Mouse (Mus musculus) retina, postnatal 1 day (tissue): Measurements from ENCODE around the gene Gnas.
"Not testable (repeated sequence)": the region's sequence is repeated elsewhere in the genome, so short reads cannot be mapped to it uniquely, and the experiment has no call there.

Experiments used
- DNase-seq: peaks from one replicate; pipeline ENCODE4 v3.0.0-alpha.2; 2012

The Gnas gene

DNA sequence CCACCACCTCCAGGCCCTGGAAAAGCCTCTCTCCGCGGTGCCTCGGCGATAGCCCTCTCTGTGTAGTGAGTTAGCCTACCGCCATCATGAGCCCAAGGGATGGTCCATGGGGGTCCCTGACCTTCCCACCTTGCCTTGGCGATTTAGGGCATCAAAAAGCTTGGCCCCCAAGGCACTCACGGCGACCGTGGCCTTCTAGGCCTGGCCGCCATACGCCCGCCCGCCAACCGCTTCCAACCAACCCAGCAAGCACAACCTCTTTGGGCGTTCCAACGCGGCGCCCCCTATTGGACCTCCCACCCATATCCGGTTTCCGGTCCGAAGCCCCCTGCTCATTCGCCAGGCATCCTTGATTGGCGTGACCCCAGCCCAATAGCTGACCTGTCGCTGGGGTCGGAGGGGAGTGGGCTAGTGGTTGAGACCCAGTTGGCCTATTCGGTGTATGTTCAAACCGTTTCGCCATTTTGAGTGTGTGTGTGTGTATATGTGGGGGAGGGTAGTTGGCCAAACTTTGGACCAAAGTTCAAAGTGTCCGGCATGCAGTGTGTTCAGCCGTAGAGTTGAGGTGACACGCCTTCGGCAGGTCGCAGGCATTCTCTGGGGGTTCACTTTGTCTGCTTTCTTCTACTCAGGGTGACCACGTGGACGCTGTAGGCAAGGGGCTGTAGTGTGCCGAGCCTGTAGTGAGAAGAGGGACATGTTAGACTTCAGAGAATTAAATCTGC, 11.2 kb downstream of the Gnas start:
- DNase-seq, result peak; percentile 97

DNA sequence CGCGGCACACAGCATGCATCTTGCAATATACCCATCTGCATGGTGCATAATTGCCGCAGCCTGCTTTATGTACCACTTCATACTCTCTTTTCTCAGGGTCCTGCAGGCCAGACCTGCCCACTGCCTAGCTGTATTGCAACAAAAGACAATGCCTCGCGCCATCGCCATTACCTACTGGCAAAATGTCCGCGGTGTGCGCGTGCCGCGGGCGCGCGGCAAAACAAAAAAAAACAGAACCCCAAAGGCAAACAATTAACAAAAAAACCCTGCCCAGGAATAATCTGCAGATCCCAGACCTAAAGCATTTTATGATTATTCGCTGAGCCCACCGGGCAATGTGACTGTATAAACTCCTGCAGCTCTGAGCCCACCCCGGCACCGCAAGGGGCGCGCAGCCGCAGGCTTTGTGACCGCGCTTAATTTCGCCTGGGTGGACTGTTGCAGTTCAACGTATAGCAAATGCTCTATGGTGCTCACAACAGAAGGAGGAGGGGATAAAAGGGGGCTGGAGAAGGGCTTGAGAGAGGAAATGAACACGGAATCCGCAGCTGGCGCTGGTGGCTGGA, 11.9 kb downstream of the Gnas start:
- DNase-seq, result peak; percentile 40

DNA sequence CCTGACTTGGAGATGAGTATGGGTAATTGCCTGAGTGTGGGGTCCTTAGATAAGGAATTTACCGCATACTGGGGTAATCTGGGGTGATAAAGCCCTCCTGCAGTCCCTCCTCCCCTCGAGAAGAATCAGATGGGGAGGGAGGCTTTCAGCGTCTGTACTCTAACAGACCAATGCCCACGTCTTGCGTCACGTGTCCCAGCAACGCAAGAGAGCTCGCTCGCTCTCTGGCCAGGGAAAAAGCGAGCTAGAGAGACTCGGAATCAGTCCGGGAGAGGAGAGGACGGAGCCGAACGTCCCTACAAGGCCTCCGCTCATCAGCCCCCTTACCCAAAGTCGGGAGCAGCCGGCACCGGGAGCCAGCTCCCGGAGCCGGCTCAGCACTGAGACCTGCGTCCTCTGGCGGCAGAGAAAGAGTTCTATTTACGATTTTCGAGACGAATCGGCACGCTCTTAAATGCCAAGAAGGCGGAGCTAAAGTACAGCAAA, 13.0 kb downstream of the Gnas start:
- peak; percentile 58 for DNase-seq

DNA sequence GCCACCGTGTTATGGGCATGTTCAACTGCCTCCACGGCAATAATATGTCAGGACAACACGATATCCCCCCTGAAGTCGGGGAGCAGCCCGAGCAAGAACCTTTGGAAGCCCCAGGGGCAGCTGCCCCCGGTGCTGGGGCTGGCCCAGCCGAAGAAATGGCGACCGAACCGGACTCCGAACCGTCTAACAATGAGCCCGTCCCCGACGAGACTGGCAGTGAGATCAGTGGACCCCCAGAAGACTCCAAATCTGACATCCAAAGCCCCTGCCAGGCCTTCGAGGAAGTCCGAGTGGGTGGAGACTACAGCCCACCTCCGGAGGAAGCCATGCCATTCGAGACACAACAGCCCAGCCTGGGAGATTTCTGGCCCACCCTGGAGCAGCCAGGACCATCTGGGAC, 13.7 kb downstream of the Gnas start:
- no peak for DNase-seq

DNA sequence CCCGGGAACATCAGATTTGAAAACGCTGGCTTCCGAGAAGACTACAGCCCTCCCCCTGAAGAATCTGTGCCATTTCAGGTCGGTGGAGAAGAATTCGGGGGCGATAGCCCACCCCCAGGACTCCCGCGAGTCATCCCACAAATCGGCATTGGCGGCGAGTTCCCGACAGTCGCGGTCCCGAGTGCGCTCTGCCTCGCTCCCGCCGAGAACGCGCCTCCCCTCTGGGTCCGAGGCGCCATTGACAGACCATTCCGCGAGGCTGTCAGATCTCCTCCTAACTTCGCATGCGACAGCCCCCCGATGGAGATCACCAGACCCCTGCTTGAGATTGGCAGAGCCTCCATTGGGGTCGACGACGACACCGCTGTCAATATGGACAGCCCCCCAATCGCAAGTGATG, 14.4 kb downstream of the Gnas start:
- DNase-seq, result no peak

DNA sequence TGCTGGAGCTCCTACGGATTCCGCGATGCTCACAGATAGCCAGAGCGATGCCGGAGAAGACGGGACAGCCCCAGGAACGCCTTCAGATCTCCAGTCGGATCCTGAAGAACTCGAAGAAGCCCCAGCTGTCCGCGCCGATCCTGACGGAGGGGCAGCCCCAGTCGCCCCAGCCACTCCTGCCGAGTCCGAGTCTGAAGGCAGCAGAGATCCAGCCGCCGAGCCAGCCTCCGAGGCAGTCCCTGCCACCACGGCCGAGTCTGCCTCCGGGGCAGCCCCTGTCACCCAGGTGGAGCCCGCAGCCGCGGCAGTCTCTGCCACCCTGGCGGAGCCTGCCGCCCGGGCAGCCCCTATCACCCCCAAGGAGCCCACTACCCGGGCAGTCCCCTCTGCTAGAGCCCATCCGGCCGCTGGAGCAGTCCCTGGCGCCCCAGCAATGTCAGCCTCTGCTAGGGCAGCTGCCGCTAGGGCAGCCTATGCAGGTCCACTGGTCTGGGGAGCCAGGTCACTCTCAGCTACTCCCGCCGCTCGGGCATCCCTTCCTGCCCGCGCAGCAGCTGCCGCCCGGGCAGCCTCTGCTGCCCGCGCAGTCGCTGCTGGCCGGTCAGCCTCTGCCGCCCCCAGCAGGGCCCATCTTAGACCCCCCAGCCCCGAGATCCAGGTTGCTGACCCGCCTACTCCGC, 15.1 kb downstream of the Gnas start:
- no peak for DNase-seq

DNA sequence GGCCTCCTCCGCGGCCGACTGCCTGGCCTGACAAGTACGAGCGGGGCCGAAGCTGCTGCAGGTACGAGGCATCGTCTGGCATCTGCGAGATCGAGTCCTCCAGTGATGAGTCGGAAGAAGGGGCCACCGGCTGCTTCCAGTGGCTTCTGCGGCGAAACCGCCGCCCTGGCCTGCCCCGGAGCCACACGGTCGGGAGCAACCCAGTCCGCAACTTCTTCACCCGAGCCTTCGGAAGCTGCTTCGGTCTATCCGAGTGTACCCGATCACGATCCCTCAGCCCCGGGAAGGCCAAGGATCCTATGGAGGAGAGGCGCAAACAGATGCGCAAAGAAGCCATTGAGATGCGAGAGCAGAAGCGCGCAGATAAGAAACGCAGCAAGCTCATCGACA, 15.6 kb downstream of the Gnas start:
- DNase-seq, result no peak

DNA sequence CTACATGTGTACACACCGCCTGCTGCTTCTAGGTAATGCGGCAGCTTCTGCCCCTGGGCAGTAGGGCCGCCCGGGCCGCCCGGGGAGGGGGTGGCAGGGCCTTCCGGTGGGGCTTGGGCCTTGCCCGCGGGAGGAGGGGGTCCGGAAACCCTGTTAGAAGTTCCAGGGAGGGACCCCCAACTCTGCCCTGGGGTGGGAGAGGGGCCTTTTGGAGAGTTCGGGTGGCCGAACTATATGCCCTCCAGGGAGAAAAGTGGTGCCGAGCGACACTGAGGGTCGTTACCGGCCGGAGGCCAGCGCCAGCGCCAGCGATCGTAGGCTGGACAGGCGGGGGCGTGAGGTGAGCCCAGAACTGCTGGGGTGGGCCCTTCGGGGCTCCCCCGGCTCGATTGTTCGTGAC, 16.1 kb downstream of the Gnas start:
- DNase-seq, result no peak

DNA sequence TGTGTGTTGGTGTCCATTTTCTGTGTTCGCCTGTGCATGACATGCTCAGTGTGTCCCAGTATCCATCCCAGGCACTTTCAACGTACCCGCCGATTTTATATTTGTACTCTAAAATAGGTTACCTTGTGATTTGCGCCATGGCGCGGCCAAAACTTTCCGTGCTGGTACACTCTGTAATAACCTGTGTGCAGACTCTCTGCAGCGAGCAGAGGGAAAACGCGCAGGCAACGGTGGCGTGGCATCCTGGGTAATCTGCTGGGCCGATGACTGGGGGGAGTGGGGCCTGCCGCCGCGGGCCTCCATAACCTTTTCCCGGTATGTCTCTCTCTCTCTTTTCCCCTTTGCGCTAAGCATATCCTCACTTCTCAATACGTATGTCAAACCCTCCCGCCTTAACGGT, 16.5 kb downstream of the Gnas start:
- no peak for DNase-seq

DNA sequence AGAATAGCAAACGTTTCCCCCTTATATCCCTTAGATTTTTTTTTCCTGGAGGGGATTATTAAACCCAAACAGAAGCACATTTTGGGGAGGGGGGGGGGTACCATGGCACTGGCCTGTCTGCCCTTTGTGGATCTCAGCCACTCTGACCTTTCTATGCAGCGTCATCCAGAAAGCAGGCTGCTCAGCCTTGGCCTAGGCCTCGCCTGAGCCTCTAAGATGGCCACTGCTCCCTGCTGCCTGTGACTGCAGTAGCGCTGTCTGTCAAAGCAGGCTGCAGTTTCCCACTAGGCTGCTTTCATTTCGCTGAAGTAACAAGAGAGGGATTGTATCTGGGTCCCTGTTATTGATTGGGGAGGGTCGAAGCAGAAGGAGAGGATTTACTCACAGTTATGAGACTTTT, 18.4 kb downstream of the Gnas start:
- peak; percentile 39 for DNase-seq

DNA sequence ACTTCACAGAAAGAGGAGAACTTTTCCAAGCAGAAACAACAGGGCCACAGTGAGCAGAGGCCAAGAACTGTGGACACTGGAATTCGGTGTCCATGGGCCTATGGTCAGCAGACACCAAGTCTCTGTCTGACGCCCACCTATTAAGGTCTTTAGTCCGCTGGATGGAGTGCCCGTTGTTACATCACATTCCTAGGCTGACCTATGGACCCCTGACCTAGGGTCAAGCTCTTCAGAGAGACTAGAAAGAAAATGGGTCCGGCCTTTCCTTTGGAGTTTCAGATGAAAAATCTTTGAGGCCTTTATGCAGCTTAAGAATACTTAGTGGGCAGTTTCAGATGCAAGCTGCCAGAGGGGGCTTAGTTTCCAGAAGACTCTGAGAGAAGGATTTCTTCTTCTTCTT, 21.5 kb downstream of the Gnas start:
- DNase-seq, result no peak

DNA sequence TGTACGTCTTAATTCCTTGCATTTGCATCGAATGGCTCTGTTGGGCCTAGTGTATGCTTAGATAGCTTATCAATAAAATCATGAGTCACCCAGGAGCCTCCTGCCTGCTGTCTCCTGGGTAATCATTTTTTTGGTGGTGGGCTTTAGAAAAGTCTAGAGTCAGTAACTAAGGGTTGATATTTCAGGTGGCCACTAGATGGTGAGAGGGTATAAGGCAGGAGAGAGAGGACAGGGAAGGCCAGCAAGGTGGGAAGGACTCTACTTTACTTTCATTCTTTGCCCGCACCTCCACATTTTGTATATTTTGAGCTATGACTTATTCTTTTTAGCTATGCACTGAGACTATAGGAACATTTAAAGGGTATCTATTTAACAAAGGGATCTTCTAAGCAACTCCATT, 23.8 kb downstream of the Gnas start:
- DNase-seq, result no peak

DNA sequence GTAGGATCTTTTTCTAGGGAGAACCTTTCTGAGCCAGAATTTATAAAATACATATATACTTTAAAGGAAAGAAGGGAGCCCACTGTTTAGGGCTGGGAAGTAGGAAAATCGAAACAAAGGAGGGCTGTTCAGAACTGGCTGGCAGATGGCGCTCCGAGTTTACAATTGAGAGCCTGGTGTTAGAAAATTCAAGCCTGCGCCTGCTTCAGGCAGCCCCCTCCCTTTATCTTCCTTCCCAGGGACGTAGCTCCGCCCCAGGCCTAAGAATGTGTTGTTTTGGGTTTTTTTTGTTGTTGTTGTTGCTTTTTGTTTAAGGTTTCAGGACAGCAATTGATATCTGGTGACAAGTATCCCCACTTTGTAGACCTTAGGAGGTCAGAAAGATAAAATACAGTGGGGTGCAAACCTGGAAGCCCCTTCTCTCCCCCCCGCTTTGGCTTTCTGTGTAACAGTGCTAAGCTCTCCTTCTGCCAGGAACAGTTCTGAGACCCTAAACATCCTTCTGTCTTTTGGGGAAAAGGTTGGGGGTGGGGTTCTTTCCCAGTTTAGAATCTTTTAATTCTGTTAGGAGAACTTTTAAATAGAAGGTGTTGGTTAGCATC, 26.9 kb downstream of the Gnas start:
- peak; percentile 75 for DNase-seq

DNA sequence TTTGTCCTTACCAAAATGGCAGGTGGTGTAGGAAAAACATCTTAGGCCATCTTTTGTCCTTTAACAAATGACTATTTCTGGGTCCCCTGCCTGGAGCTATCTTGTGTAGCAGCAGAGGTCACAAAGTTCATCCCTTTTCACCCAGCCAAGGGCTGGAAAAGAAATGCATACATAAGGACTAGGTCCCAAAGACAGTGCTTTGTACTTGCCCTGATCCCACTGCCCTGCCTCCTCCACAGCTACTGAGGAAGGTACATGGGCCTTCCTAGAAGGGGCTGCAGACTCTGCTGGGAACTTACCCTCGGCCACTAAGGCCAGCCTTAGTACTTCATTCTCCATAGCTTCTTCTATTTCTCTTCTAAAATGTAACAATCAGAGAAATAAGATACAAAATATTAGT, 27.5 kb downstream of the Gnas start:
- DNase-seq, result no peak

DNA sequence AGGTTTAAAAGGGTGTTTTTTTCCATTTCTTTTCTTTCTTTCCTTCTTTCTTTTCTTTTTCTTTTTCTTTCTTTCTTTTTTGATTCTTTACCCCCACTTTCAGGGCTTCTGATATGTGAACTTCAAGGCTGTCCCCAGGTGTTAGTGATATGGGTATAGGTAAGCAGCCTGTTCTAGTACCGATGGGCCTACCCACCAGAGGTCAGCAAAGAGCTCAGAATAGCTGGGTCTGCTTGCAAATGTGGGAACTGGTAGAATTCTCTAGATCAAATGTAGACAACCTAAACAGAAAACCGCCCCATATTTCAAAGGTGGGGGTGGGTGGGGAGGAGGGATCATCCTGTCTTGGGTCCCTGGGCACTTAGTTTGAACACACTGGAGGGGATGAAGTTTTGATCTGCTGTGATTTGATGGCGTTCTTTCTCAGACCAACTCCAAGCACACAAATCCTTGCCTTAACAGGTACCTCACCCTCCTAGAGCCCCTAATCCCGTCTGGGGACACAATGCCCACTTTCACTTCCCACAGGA, 28.1 kb downstream of the Gnas start:
- DNase-seq, result peak; percentile 77

DNA sequence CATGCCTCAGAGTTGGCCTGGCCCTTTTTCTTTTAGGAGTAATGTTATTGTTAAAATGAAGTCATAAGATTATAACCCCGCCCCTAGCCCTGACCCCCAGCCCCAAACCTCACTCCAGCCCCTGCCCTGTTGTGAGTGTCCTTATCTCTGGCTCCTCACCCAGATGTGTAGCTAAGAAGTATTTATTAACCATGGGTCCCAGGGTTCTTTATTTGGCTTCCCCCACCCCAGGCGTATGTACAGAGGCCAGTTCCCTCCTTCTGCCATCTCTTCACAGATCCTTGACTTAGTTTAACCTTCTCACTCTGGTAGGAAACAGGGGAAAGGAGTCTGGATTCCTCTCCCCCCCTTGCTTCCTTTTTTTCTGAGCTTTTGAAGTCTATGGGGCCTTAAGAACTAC, 28.5 kb downstream of the Gnas start:
- no peak for DNase-seq

DNA sequence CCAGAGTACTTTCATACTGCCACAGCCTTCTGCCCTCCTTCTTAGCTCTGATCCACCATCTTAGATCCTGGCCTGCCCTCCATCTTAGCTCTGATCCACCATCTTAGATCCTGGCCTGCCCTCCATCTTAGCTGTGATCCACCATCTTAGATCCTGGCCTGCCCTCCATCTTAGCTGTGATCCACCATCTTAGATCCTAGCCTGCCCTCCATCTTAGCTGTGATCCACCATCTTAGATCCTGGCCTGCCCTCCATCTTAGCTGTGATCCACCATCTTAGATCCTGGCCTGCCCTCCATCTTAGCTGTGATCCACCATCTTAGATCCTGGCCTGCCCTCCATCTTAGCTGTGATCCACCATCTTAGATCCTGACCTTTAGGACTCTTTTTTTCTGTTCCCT, 31.3 kb downstream of the Gnas start:
- DNase-seq, result not testable (repeated sequence)

DNA sequence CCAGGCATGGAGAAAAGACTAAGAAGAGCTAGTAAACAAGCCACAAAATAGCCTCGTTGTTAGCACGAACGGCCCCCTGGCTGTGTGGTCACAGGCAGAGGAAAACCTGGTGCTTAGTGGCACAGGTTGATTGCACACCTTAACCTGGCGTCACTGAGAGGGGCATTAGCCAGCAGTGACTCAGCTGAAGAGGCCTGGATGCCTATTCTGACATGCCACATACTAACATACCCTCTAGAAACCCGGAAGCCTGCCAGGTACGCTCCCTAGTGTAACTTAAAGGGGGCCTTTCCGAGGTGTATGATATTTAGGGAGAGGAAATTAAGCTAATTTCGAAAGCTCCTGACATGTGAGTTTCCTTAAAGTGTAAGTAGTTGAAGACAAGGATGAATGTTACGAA, 32.5 kb downstream of the Gnas start:
- DNase-seq, result no peak

DNA sequence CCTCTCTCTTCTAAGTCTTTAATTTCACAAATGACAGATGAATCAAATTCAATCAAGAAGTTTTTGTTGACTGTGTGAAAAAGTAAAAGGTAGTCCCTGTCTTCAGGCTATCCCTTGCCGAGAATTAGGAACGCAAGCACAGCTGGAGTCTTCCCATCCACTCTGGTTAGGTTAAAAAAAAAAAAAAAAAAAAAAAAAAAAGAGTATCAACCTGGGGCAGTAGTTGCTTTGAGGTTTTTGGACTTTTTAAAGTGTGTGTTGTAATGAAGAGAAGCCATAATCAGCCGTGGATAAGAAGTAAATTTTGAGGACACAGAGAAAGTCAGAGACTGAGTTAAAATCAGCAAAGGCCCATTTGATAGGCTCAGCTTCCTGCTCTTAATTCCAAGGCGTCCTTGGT, 41.9 kb downstream of the Gnas start:
- no peak for DNase-seq

DNA sequence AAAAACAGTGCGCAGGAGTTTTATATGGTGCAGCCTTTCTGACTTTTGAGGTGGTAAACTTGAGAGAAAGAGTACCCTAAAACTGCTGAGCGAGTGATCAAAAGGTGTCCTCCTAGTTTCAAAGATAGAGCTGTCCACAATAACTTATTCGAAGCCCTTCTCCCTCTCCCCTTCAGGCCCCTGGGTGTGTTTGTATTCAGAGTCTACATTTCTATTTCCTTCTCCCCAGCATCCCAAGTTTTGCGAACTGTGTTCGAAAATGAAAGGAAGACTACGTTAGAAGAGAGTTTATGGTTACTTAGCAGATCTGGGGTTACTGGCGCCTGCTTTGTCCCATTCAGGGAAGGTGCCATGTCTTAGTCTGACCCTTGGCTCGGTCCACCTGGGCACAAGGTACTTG, 42.4 kb downstream of the Gnas start:
- DNase-seq, result no peak

DNA sequence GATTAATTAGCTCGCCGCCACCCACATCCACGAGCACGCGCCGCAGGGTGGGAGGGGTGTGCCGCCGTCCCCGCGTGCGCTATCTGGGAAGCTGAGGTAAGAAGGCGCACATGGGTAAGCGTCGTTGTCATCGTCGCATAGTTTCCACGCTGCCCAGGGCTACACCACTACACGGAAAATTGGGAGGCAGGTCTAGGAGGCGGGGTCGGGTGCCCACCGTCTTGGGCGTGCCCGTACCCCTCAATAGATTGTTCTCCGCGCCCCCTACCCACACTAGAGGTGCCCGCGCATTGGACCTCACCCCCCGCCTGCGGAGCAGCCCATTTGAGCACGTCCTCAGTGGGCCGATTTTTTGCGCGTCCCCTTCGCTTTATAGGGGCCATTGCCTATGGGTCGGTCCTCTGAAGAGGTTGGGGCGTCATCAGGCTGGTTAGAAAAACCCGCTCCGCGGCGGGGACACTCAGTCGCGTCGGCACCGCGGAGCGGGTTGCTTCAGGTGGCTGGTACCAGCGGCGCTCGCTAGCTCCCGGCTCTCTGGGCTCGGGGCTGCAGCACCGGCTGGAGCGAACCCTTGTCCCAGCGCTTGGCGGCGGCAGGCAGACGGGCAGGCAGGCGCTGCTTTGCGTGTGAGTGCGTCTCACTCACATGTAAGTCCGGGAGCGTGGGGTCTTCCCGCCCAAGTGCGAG, 43.3 kb downstream of the Gnas start:
- DNase-seq, result peak; percentile 91

DNA sequence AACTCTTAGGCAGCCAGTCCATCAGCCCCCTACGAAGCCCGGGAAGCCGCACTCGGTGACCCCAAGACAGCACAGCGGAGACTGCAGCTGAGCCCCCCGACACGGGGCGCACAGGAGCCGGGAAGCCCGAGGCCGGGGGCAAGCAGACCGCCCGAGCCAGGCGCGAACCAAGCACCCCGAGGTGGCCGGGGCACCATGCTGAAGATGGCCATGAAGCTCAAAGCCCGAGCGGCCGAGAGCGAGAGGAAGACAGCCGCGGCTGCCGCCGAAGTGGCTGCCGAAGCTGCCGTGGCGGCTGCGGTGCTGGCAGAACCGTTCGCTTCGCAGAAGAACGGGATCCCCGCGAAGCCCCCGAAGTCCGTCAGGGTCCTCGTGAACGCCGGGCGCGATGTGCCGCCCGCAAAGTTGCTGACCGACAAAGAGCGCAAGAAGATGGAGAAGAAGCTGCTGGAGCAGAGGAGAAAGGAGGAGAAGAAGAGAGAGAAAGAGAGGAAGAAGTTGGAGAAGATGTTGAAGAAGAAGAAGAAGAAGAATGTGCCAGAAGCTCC, 44.3 kb downstream of the Gnas start:
- DNase-seq, result peak; percentile 21
